Mouse (Mus musculus) lung, postnatal 36 days (tissue): ENCODE measurements at regions not wholly inside any gene's neighbourhood (a gene's known extent, or its start where the extent isn't known, plus 50 kb on each side); places are given as distances from the start of the nearest gene placed in this dataset.
A peak's percentile ranks its signal among the peaks of the same experiment; 100 is the strongest.

Experiments
- DNase-seq: peaks from one replicate; pipeline ENCODE4 v3.0.0; 2022; ENCODE audit warnings: mixed read lengths

- peak; percentile 77 for DNase-seq
Observed at GRCm38 (mm10) chr9:31971801-31972628, 58.8 kb upstream of the Barx2 start.

- DNase-seq, result no peak
Observed at GRCm38 (mm10) chr9:31972629-31972993, 59.3 kb upstream of the Barx2 start.

GRCm38 (mm10) chr9:31976191-31976590 lies 62.9 kb upstream of the Barx2 start:
- DNase-seq, result no peak

- no peak for DNase-seq
Observed at GRCm38 (mm10) chr9:31978071-31978470, 64.8 kb upstream of the Barx2 start.

GRCm38 (mm10) chr9:31979211-31979610 lies 65.9 kb upstream of the Barx2 start:
- no peak for DNase-seq

GRCm38 (mm10) chr9:31980459-31980858 lies 67.2 kb upstream of the Barx2 start:
- DNase-seq, result no peak

- DNase-seq, result peak; percentile 10
Observed at GRCm38 (mm10) chr9:31983759-31984586, 70.7 kb upstream of the Barx2 start.

GRCm38 (mm10) chr9:31988826-31989225 lies 75.6 kb upstream of the Barx2 start:
- no peak for DNase-seq

- DNase-seq, result no peak
Observed at GRCm38 (mm10) chr9:31989581-31990360, 76.5 kb upstream of the Barx2 start.

- no peak for DNase-seq
Observed at GRCm38 (mm10) chr9:31990456-31990855, 77.2 kb upstream of the Barx2 start.

- DNase-seq, result no peak
Observed at GRCm38 (mm10) chr9:31993631-31994601, 80.7 kb upstream of the Barx2 start.

- no peak for DNase-seq
Observed at GRCm38 (mm10) chr9:31995101-31995500, 81.8 kb upstream of the Barx2 start.

- DNase-seq, result no peak
Observed at GRCm38 (mm10) chr9:31995700-31996099, 82.4 kb upstream of the Barx2 start.

GRCm38 (mm10) chr9:31996466-31997177 lies 83.4 kb upstream of the Barx2 start:
- DNase-seq, result peak; percentile 26

- DNase-seq, result no peak
Observed at GRCm38 (mm10) chr9:31997178-31998097, 84.2 kb upstream of the Barx2 start.

GRCm38 (mm10) chr9:31998488-31999280 lies 85.4 kb upstream of the Barx2 start:
- no peak for DNase-seq

GRCm38 (mm10) chr9:31999760-32000159 lies 86.5 kb upstream of the Barx2 start:
- DNase-seq, result peak; percentile 64

- no peak for DNase-seq
Observed at GRCm38 (mm10) chr9:32002924-32003323, 89.7 kb upstream of the Barx2 start.

GRCm38 (mm10) chr9:32003730-32004129 lies 90.5 kb upstream of the Barx2 start:
- DNase-seq, result no peak
